Mouse (Mus musculus) embryonic facial prominence, embryonic 11.5 days (tissue): Measurements from ENCODE around the gene Bmp10. TPM values are rescaled to one million over a fixed set of nuclear protein-coding genes. Genes with fewer than 3 reads are reported as not detected.

Experiments
- ATAC-seq: fragments of 200-750 bp; cut with Nextera tagmentation; replicated peaks from 2 replicates; pipeline ENCODE4 v1.8.0; 2017; ENCODE audit warnings: low read depth; ENCODE audit not compliant: insufficient number of reproducible peaks, low FRiP score, low TSS enrichment
- DNase-seq: peaks from one replicate; pipeline ENCODE4 v3.0.0-alpha.2; 2015; ENCODE audit warnings: low spot score
- H3K27ac ChIP-seq: fragments of 300-500 bp; sonication (generic); replicated peaks from 2 replicates; pipeline ENCODE4 v1.5.1; 2014; ENCODE audit warnings: mild to moderate bottlenecking, low read depth, low read length, control low read depth
- H3K27me3 ChIP-seq: fragments of 300-500 bp; sonication (generic); 2 replicates; pipeline ENCODE4 v1.6.1; 2014; ENCODE audit warnings: mild to moderate bottlenecking, low read length, moderate library complexity, mixed read lengths; ENCODE audit not compliant: control insufficient read depth, insufficient read depth
- H3K36me3 ChIP-seq: fragments of 300-500 bp; sonication (generic); replicated peaks from 2 replicates; pipeline ENCODE4 v1.6.1; 2014; ENCODE audit warnings: low read depth, mild to moderate bottlenecking, low read length, moderate library complexity, mixed read lengths; ENCODE audit not compliant: control insufficient read depth, insufficient read depth
- H3K4me1 ChIP-seq: fragments of 300-500 bp; sonication (generic); 2 replicates; pipeline ENCODE4 v1.6.1; 2014; ENCODE audit warnings: low read length, mixed read lengths; ENCODE audit not compliant: control insufficient read depth, insufficient read depth
- H3K4me2 ChIP-seq: fragments of 300-500 bp; sonication (generic); 2 replicates; pipeline ENCODE4 v1.6.1; 2014; ENCODE audit warnings: low read depth, mild to moderate bottlenecking, control low read depth, low read length, moderate library complexity
- H3K4me3 ChIP-seq: fragments of 300-500 bp; sonication (generic); 2 replicates; pipeline ENCODE4 v1.5.1; 2014; ENCODE audit warnings: low read depth, low read length, control low read depth
- H3K9ac ChIP-seq: fragments of 300-500 bp; sonication (generic); replicated peaks from 2 replicates; pipeline ENCODE4 v1.6.1; 2014; ENCODE audit warnings: mild to moderate bottlenecking, control low read depth, low read length
- H3K9me3 ChIP-seq: fragments of 300-500 bp; sonication (generic); replicated peaks from 2 replicates; pipeline ENCODE4 v1.6.1; 2016; ENCODE audit warnings: mild to moderate bottlenecking, low read length, inconsistent platforms, mixed read lengths; ENCODE audit not compliant: control insufficient read depth
- WGBS: fragments of 180-500 bp; shearing (Covaris S2); extraction: QIAGEN DNeasy Blood & Tissue Kit; methylation state at CpG from one replicate; pipeline ENCODE4 v1.1.7; 2014; 5-methylcytosine and 5-hydroxymethylcytosine counted together
- polyA plus RNA-seq: library from polyadenylated mRNA; unstranded; fragments of >200 nt; fragmentation: Nextera tagmentation; extraction: Ambion mirVana; gene quantifications from 2 replicates; pipeline ENCODE4 v1.2.1, GENCODE M21; 2014

The Bmp10 gene
- polyA plus RNA-seq, 1 experiment from 2014 or later = not detected

DNA sequence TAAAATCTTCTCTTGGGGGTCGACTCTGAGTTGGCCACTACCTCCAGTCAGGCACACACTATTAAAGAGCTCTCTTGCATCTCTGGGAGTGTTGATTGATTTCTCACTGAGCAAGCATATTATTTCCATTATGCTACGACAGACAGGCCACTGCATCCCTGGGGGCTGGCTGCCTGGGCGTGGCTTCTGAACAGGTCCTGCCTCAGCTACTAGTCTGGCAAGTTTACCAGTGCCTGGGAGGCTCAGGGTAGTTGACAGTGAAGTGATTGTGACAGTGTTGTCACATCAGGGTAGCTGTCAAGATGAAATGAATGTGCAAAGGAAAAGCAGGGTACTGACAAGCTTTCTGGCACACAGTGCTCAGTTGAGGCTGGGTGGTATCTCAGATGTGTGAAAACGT, 50.1 kb downstream of the Bmp10 start:
- Histone ChIP-seq H3K27ac (no peak overlapping the region), H3K4me1 (no peaks in the 10 kb centered on the region), H3K9ac (no peak overlapping the region)

DNA sequence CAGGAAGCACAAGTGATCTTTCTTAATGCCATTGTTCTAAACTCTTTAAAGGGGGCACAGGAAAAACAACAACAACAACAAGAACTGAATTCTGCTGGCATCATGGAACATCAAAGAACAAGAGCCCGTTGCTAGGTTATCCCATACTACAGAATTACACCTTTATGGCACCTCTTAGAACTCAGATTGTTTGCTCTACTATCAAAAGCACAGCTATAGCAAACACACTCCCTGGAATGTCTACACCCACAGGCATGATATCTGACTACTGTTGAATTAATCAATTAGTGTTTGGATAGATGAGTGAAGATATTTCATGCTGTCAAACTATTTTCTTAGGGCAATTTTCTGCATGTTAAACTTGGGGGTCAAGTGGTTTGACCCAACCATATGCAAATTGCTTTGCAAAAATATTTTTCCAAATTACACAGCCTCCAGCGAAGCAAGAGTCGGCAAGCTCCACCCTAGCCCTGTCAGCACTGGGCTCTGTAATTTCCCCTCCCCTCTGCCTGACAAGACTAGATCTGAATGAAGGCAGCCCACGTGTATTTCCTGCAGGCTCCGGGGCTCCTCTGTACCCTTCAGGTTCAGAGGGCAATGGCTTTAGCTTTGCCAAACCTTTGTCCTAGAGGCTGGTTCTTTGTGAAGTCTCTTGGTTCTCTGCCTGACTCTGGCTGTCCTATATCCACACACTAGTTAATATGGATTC, 50.7 kb downstream of the Bmp10 start:
- ATAC-seq (no peak), DNase-seq (no peak)
- Histone ChIP-seq H3K27ac (no peak overlapping the region), H3K4me3 (no peak overlapping the region), H3K9ac (no peak overlapping the region), H3K36me3 (no peaks in the 10 kb centered on the region), H3K27me3 (no peaks in the 10 kb centered on the region), H3K4me1 (no peaks in the 10 kb centered on the region), H3K9me3 (no peaks in the 10 kb centered on the region), H3K4me2 (no peak overlapping the region)
- 42% methylated on average over 5 of the region's 5 CpGs for WGBS

More for the DNA sequence above, 50.1 kb downstream of the Bmp10 start:
- no peak for DNase-seq
- H3K27me3 ChIP-seq = no peaks in the 10 kb centered on the region
- WGBS = 58% methylated on average over 4 of the region's 4 CpGs
- H3K4me2 ChIP-seq = no peak overlapping the region
- ATAC-seq = no peak
- H3K9me3 ChIP-seq = no peaks in the 10 kb centered on the region
- H3K36me3 ChIP-seq = no peaks in the 10 kb centered on the region
- no peak overlapping the region for H3K4me3 ChIP-seq

DNA sequence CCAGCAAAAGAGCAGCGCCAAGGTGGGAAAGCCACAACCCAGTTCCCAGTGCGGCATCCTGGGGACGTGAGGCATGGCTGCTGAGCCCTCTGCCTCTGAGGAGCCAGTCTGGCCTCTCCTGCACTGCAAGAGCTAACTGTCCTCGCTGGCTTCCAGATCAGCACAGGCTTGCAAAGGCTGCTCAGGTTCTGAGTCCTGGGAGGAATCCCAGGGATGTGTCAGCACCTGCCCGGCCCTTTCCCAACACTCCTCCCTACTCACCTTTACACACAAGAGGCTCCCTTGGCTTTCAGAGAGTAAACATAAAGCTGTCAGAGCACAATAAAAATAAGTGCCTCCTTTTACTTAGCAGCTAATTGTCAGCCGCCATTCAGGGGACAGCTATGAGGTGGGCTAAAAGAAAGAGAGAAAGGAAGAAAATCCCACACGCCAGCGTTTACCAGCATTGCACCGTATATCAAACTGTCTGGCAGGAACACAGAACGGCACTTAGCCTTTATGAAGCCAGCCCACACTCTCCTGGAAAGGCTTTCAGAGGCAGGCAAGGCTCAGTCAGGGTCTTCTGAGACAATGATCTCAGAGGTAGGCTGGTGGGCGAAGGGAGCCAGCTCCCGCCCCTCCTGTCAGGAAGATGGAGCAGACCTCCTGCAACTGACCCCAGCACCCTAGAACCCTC, 54.6 kb downstream of the Bmp10 start:
- 60% methylated on average over 12 of the region's 12 CpGs for WGBS
- no peaks in the 10 kb centered on the region for H3K9me3 ChIP-seq
- no peak overlapping the region for H3K4me3 ChIP-seq
- no peaks in the 10 kb centered on the region for H3K27me3 ChIP-seq
- H3K9ac ChIP-seq = no peak overlapping the region
- no peak overlapping the region for H3K4me2 ChIP-seq
- no peak for ATAC-seq
- DNase-seq = no peak
- no peak overlapping the region for H3K27ac ChIP-seq
- no peaks in the 10 kb centered on the region for H3K36me3 ChIP-seq
- no peaks in the 10 kb centered on the region for H3K4me1 ChIP-seq

DNA sequence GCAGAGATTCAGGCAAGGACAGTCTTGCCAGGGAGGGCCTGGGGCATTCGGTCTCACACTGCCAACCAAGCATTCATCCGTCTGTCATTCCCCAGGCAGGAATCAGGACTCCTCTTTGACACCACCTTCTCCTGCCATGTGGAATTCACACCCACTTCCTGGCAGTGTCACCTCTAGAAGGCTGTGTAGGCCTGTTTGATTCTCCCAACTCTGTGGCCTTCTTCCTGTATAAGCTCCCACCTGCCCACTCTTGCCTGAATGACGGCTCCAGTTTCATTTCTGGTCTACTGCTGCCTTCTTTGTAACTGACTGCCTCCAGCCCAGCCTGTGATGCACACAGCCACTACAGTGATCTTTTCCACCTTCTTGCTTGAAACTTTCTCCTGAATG, 55.1 kb downstream of the Bmp10 start:
- no peak overlapping the region for H3K4me3 ChIP-seq
- no peaks in the 10 kb centered on the region for H3K36me3 ChIP-seq
- ATAC-seq (no peak), DNase-seq (no peak)
- no peak overlapping the region for H3K9ac ChIP-seq
- H3K27ac ChIP-seq = no peak overlapping the region
- H3K27me3 ChIP-seq = no peaks in the 10 kb centered on the region
- no peaks in the 10 kb centered on the region for H3K4me1 ChIP-seq
- 59% methylated on average over 3 of the region's 3 CpGs for WGBS
- no peaks in the 10 kb centered on the region for H3K9me3 ChIP-seq
- no peak overlapping the region for H3K4me2 ChIP-seq

DNA sequence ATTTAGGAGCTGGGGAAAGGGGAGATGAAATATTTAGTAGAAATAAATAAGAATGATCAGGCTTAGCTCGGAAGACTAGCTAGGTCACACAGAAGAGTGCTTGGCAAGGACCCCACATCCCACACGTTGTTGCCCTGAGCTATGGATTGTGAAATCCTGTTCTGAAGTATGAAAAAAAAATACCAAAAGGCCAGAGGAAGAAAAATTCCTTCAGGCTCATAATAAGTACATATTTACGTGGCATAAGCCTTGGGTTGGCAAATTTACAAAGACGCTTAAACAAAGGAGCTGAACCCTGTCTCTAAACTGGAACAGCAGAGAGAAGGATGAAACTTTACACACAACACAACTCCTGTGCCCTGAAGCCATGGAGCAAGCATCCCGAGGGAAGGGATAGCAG, 56.0 kb downstream of the Bmp10 start:
- WGBS = 73% methylated on average over 5 of the region's 5 CpGs
- Histone ChIP-seq H3K4me1 (no peaks in the 10 kb centered on the region), H3K27me3 (no peaks in the 10 kb centered on the region), H3K27ac (no peak overlapping the region), H3K9ac (no peak overlapping the region), H3K9me3 (no peaks in the 10 kb centered on the region), H3K4me3 (no peak overlapping the region), H3K4me2 (no peak overlapping the region), H3K36me3 (no peaks in the 10 kb centered on the region)
- no peak for ATAC-seq
- no peak for DNase-seq

Other genes with a start within 250 kb of the Bmp10 start
- 10.3 TPM in 2 replicates for gene Antxr1, start 93.2 kb upstream of the Bmp10 start, polyA plus RNA-seq
- not detected in 2 replicates for gene Gkn1, start 78.1 kb upstream of the Bmp10 start, polyA plus RNA-seq
- not detected in 2 replicates for gene Gkn2, start 55.6 kb upstream of the Bmp10 start, polyA plus RNA-seq
- 0.25 TPM in 2 replicates for gene Gkn3, start 40.1 kb upstream of the Bmp10 start, polyA plus RNA-seq
- gene Arhgap25, start 104.3 kb downstream of the Bmp10 start, polyA plus RNA-seq = 3.9 and 5.0 TPM in 2 replicates
- gene Prokr1, start 161.7 kb downstream of the Bmp10 start, polyA plus RNA-seq = 1.2 and 2.1 TPM in 2 replicates
- 15.4 and 20.3 TPM in 2 replicates for gene Aplf, start 243.2 kb downstream of the Bmp10 start, polyA plus RNA-seq